Mouse (Mus musculus) lung, postnatal 0 days (tissue): ENCODE measurements around the gene N6amt1.

Experiments
- CTCF ChIP-seq: IDR thresholded peaks from 2 replicates; pipeline ENCODE4 v1.5.1; 2016; ENCODE audit warnings: antibody characterized with exemption, mild to moderate bottlenecking
- EP300 ChIP-seq: IDR thresholded peaks from 2 replicates; pipeline ENCODE4 v1.6.1; 2016; ENCODE audit warnings: antibody characterized with exemption, mild to moderate bottlenecking, control low read depth

DNA sequence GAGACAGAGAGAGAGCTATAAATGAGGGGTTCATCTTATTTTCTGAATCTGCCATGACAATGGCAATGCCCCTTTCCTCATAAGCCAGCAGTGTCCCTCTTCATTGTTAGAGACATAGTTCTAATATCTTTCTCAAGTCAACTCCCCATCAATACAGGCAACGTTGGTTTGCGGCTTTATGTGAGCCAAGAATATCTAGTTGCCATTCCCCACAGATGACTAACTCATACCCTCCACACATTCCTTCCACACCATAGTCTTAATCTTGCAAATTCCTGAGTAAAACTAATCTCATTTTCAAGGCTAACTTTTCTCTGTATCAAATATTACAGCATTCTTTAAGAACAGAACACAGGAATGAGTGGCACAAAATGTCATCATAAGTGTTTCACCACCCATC is 29.0 kb downstream of the N6amt1 start:
- TF ChIP-seq CTCF, result no peak
- no peak for TF ChIP-seq EP300
